8 mouse cellular contexts compared by ENCODE assay signal in the genomic region with DNA sequence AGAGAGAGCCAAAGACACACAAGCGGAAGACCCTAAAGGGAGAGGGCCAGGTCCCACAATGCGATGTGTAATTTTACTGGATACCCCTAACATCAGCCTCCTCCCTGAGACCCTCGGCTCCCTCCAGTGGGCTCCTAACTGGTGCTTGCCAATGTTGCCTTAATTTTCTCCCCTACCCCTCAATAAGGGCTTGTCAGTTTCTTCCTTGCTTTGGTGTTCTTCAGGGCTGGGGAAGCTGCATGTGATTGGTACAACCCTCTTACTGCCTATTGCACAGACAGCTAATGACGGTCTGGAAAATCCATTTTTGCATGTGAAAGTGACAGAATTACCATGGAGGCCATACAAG. TPM values are rescaled to one million over a fixed set of nuclear protein-coding genes. Genes with fewer than 3 reads are reported as not detected.
DNase-seq lines count a peak whose midpoint lies in the region; ATAC-seq and TF ChIP-seq lines count a peak whose summit lies in the region.

No protein-coding gene starts in this region.

- H3K27ac ChIP-seq in lung, embryonic 14.5 days (ENCODE audit: low read depth) = peak overlapping the region; percentile 89
- H3K27ac ChIP-seq in embryonic fibroblast, embryonic 13.5 days (ENCODE audit: insufficient read depth, low read length) = peak overlapping the region; percentile 43
- peak overlapping the region; percentile 74 for H3K27ac ChIP-seq in limb, embryonic 10.5 days
- peak overlapping the region; percentile 28; the same call in 1 of the 2 replicates for H3K27ac ChIP-seq in neural tube, embryonic 14.5 days (ENCODE audit: low read depth, low read length)

- DNase-seq in lung, embryonic 14.5 days = no peak
- DNase-seq in lung, postnatal 14 days = no peak
- DNase-seq in limb, embryonic 10.5 days (ENCODE audit: low spot score) = no peak
- no peak for DNase-seq in cerebellum, adult 11-12 months
- DNase-seq in yolk sac, embryonic 10.5 days (ENCODE audit: low spot score) = no peak
- no peak for DNase-seq in layer of hippocampus, adult 18-20 months (ENCODE audit: low spot score in 2 of 2)

- no peaks in the 10 kb centered on the region for H3K36me3 ChIP-seq in lung, embryonic 14.5 days (ENCODE audit: insufficient read depth)
- peaks cover 32% of the 10 kb centered on the region for H3K36me3 ChIP-seq in limb, embryonic 10.5 days
- no peaks in the 10 kb centered on the region for H3K36me3 ChIP-seq in neural tube, embryonic 14.5 days (ENCODE audit: control insufficient read depth, insufficient read depth, low read length)

- no peaks in the 10 kb centered on the region for H3K27me3 ChIP-seq in lung, embryonic 14.5 days (ENCODE audit: insufficient read depth, low read length)
- no peaks in the 10 kb centered on the region for H3K27me3 ChIP-seq in limb, embryonic 10.5 days (ENCODE audit: low read depth, poor library complexity, severe bottlenecking)
- H3K27me3 ChIP-seq in neural tube, embryonic 14.5 days (ENCODE audit: control insufficient read depth, insufficient read depth, low read length) = no peaks in the 10 kb centered on the region

- no peaks in the 10 kb centered on the region for H3K9me3 ChIP-seq in lung, embryonic 14.5 days (ENCODE audit: low read depth, low read length)
- no peaks in the 10 kb centered on the region for H3K9me3 ChIP-seq in limb, embryonic 10.5 days (replicated peaks)
- H3K9me3 ChIP-seq in neural tube, embryonic 14.5 days (ENCODE audit: control insufficient read depth, low read length) = no peaks in the 10 kb centered on the region

- TF ChIP-seq POLR2A in embryonic fibroblast, embryonic 13.5 days (IDR thresholded peaks at IDR 0.05; ENCODE audit: low read depth, low read length) = no peak

- H3K9ac ChIP-seq in lung, embryonic 14.5 days = peak overlapping the region; percentile 36
- no peak overlapping the region for H3K9ac ChIP-seq in neural tube, embryonic 14.5 days (replicated peaks; ENCODE audit: low read depth, low read length)

- no peak for TF ChIP-seq CTCF in lung, embryonic 14.5 days (IDR thresholded peaks at IDR 0.05; ENCODE audit: low read depth)
- TF ChIP-seq CTCF in embryonic fibroblast, embryonic 13.5 days (IDR thresholded peaks at IDR 0.05; ENCODE audit: borderline replicate concordance, insufficient read depth, low read length) = no peak

- peak overlapping the region; percentile 75 for H3K4me3 ChIP-seq in lung, embryonic 14.5 days (ENCODE audit: low read depth, low read length)
- H3K4me3 ChIP-seq in embryonic fibroblast, embryonic 13.5 days (ENCODE audit: insufficient read depth, low read length) = no peak overlapping the region; the same call in 1 of the 2 replicates
- peak overlapping the region; percentile 83 for H3K4me3 ChIP-seq in limb, embryonic 10.5 days
- no peak overlapping the region; the same call in 1 of the 2 replicates for H3K4me3 ChIP-seq in neural tube, embryonic 14.5 days (ENCODE audit: low read depth, low read length)

- H3K4me1 ChIP-seq in lung, embryonic 14.5 days (ENCODE audit: insufficient read depth) = peaks cover 33% of the 10 kb centered on the region
- H3K4me1 ChIP-seq in embryonic fibroblast, embryonic 13.5 days (ENCODE audit: control insufficient read depth, insufficient read depth, low read length) = peaks cover 28% of the 10 kb centered on the region
- H3K4me1 ChIP-seq in limb, embryonic 10.5 days = peaks cover 63% of the 10 kb centered on the region
- peaks cover 37% of the 10 kb centered on the region for H3K4me1 ChIP-seq in neural tube, embryonic 14.5 days (ENCODE audit: control insufficient read depth, insufficient read depth, low read length)

- peak overlapping the region; percentile 94 for H3K4me2 ChIP-seq in lung, embryonic 14.5 days
- peak overlapping the region; percentile 99 for H3K4me2 ChIP-seq in neural tube, embryonic 14.5 days (ENCODE audit: low read depth, low read length)

- no peak for ATAC-seq in lung, embryonic 14.5 days (ENCODE audit: insufficient read depth)
- no peak for ATAC-seq in neural tube, embryonic 14.5 days (ENCODE audit: low read depth)

- WGBS in lung, embryonic 14.5 days = 19% methylated on average over 4 of the region's 4 CpGs
- 70% methylated on average over 4 of the region's 4 CpGs for WGBS in limb, embryonic 10.5 days
- 33% methylated on average over 4 of the region's 4 CpGs for WGBS in neural tube, embryonic 14.5 days

RNA-seq across cellular contexts. Expression of a gene that starts 1.9 kb away (rescaled TPM):
- 14.1 and 16.4 TPM in 2 replicates for polyA plus RNA-seq in lung, embryonic 14.5 days (2014; fragmentation: Nextera tagmentation; extraction: Ambion mirVana)
- 10.5 and 12.6 TPM in 2 replicates for polyA plus RNA-seq in embryonic fibroblast, embryonic 13.5 days (2011; ENCODE audit: insufficient read length, low read depth, missing spikeins)
- 15.7 and 17.3 TPM in 2 replicates for polyA plus RNA-seq in limb, embryonic 10.5 days (2016; fragmentation: Nextera tagmentation; extraction: Ambion mirVana)
- 10.1 and 10.5 TPM in 2 replicates for polyA plus RNA-seq in neural tube, embryonic 14.5 days (2014; fragmentation: Nextera tagmentation; extraction: Ambion mirVana)
- total RNA-seq in layer of hippocampus, adult 18-20 months (2021) = 1 to 10 TPM; 8.5 to 8.7 TPM

RNA-seq across cellular contexts. Expression of a gene that starts 2.0 kb away (rescaled TPM):
- 42.7 and 42.8 TPM in 2 replicates for polyA plus RNA-seq in lung, embryonic 14.5 days (2014; fragmentation: Nextera tagmentation; extraction: Ambion mirVana)
- polyA plus RNA-seq in embryonic fibroblast, embryonic 13.5 days (2011; ENCODE audit: insufficient read length, low read depth, missing spikeins) = 31.3 and 34.0 TPM in 2 replicates
- polyA plus RNA-seq in limb, embryonic 10.5 days (2016; fragmentation: Nextera tagmentation; extraction: Ambion mirVana) = 45.5 and 52.5 TPM in 2 replicates
- polyA plus RNA-seq in neural tube, embryonic 14.5 days (2014; fragmentation: Nextera tagmentation; extraction: Ambion mirVana) = 25.9 and 27.4 TPM in 2 replicates
- total RNA-seq in layer of hippocampus, adult 18-20 months (2021) = 10 to 100 TPM; 14.2 to 15.9 TPM

Comparison
In these comparisons a context has a peak if more than half of its experiments do, and no peak if none do; other contexts are left out.
1. H3K27ac ChIP-seq: peak in every context shown above with its lines; median percentile 89 in lung, embryonic 14.5 days; 74 in limb, embryonic 10.5 days; 43 in embryonic fibroblast, embryonic 13.5 days; 28 in neural tube, embryonic 14.5 days.
2. H3K4me3 ChIP-seq: peak in lung, embryonic 14.5 days (single experiment) and limb, embryonic 10.5 days (single experiment); none in embryonic fibroblast, embryonic 13.5 days (single experiment) and neural tube, embryonic 14.5 days (single experiment).